Mouse (Mus musculus) thymus, adult 2 months (tissue): ENCODE data around the gene Cog2.

ENCODE experiments used
- CTCF ChIP-seq: fragments of 200-500 bp; IDR thresholded peaks from 2 replicates; pipeline ENCODE4 v1.5.1; 2012; ENCODE audit warnings: mild to moderate bottlenecking, control low read depth, low read length, moderate library complexity, borderline replicate concordance; ENCODE audit not compliant: control insufficient read depth, poor library complexity, insufficient read depth; ENCODE audit errors: extremely low read depth
- POLR2A ChIP-seq: fragments of 200-500 bp; IDR thresholded peaks from 2 replicates; pipeline ENCODE4 v1.6.1; 2012; ENCODE audit warnings: mild to moderate bottlenecking, low read length, control low read depth, moderate library complexity; ENCODE audit not compliant: control insufficient read depth, poor library complexity, insufficient read depth; ENCODE audit errors: extremely low read depth

- TF ChIP-seq CTCF, result no peak
- TF ChIP-seq POLR2A, result no peak
Observed at GRCm38 (mm10) chr8:124556164-124556563, 35.6 kb downstream of the Cog2 start.
